Mouse (Mus musculus) CH12.LX (cell line): ENCODE data around the gene Hes3.

ENCODE experiments used
- BHLHE40 ChIP-seq: IDR thresholded peaks from 2 replicates; pipeline ENCODE4 v1.6.1; 2011; ENCODE audit warnings: mild to moderate bottlenecking, low read depth, low read length, improper control_type of control experiment
- CTCF ChIP-seq, 2 experiments: IDR thresholded peaks in 1 of 2; conservative IDR thresholded peaks in 1 of 2; 2 replicates each; pipeline ENCODE4 v1.5.1; 2011 to 2012; ENCODE audit warnings: low read depth in 2 of 2, low read length in 2 of 2, improper control_type of control experiment in 1 of 2, inconsistent platforms in 1 of 2, mild to moderate bottlenecking in 1 of 2, moderate library complexity in 1 of 2
- POLR2A ChIP-seq: IDR thresholded peaks from 2 replicates; pipeline ENCODE4 v1.6.1; 2011; ENCODE audit warnings: low read depth, mild to moderate bottlenecking, improper control_type of control experiment, low read length
- SIN3A ChIP-seq: IDR thresholded peaks from 2 replicates; pipeline ENCODE4 v1.6.1; 2012; ENCODE audit warnings: low read length, improper control_type of control experiment, inconsistent platforms

DNA sequence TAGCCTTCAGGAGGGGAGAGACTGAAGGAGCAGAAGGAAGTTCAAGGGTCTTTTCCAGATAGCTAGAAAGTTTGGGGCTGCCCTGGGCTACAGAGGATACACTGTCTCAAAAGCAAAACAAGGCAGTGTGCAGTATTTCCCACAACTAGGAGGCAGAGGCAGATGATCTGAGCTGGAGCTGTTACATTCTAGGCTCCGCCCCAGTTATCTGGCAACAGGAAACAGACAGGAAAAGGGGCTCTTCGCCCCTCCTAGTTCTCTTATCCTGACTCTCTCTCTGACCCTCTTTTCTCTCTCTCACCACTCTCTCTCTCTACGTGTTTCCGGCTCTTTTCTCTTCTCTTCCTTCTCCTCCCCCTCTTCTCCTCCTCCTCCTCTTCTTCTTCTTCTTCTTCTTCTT, 4.5 kb upstream of the Hes3 start:
- TF ChIP-seq BHLHE40 (no peak), SIN3A (no peak), CTCF (conservative IDR thresholded peaks at IDR 0.05 in 1 of 2, IDR thresholded peaks at IDR 0.05 in 1 of 2; ENCODE audit: low read depth in 2 of 2, low read length in 2 of 2) (no peak), POLR2A (no peak)
